Mouse (Mus musculus) adrenal gland, postnatal 36 days (tissue): ENCODE results near the gene Defa37. TPM values are rescaled to one million over a fixed set of nuclear protein-coding genes. Genes with fewer than 3 reads are reported as not detected.
"Not testable (repeated sequence)": the region's sequence is repeated elsewhere in the genome, so short reads cannot be mapped to it uniquely, and the experiment has no call there.

ENCODE experiments used
- DNase-seq, 2 experiments: peaks; one replicate each; pipeline ENCODE4 v3.0.0; 2021; ENCODE audit warnings: mixed read lengths in 1 of 2
- long read RNA-seq, 2 experiments: library from polyadenylated mRNA; stranded (forward); transcript quantifications; one replicate each; pipeline ENCODE4 v2.0.0; 2021; ENCODE audit warnings: borderline sequencing depth in 2 of 2
- total RNA-seq, 2 experiments: library from RNA; stranded (reverse); gene quantifications; 2 replicates each; pipeline ENCODE4 v1.2.3; 2021

The Defa37 gene
- not detected for total RNA-seq
- long read RNA-seq, experiment 1: 0 reads
- long read RNA-seq, experiment 2: 0 reads

GRCm38 (mm10) chr8:21565086-21565485 lies at the start of gene Defa37:
Gene Defa37, plus strand, starts transcription at chr8:21565386.
- DNase-seq: not testable (repeated sequence)

- DNase-seq: not testable (repeated sequence)
Measured at GRCm38 (mm10) chr8:21528732-21529131, 36.5 kb upstream of the Defa37 start, which contains the start of gene Defa32. Gene Defa32, plus strand, starts transcription at chr8:21529032.

- DNase-seq: not testable (repeated sequence)
Measured at GRCm38 (mm10) chr8:21582706-21583105, 17.5 kb downstream of the Defa37 start, which contains the start of gene Defa28. Gene Defa28, plus strand, starts transcription at chr8:21583006.

GRCm38 (mm10) chr8:21594408-21594807 lies 29.2 kb downstream of the Defa37 start, which contains the start of gene Gm7861:
Gene Gm7861, minus strand, starts transcription at chr8:21594508.
- DNase-seq: not testable (repeated sequence)

Other genes starting within 250 kb of the Defa37 start
- gene Defa27, start 249.8 kb upstream of the Defa37 start, total RNA-seq: not detected
- not detected for gene Defa29, start 238.4 kb upstream of the Defa37 start, total RNA-seq
- not detected for gene Defa2, start 186.9 kb upstream of the Defa37 start, total RNA-seq
- gene Defa33, start 173.6 kb upstream of the Defa37 start, total RNA-seq: not detected
- not detected for gene Defa36, start 138.0 kb upstream of the Defa37 start, total RNA-seq
- gene Gm7849, start 108.8 kb upstream of the Defa37 start, total RNA-seq: not detected
- not detected for gene Defa20, start 56.1 kb upstream of the Defa37 start, total RNA-seq
- gene Defa32, start 36.4 kb upstream of the Defa37 start, total RNA-seq: not detected
- not detected for gene Defa28, start 17.6 kb downstream of the Defa37 start, total RNA-seq
- gene Gm7861, start 29.1 kb downstream of the Defa37 start, total RNA-seq: not detected
- not detected for gene Defa26, start 52.8 kb downstream of the Defa37 start, total RNA-seq
- not detected for gene Defa17, start 90.4 kb downstream of the Defa37 start, total RNA-seq
- not detected for gene Defa34, start 100.4 kb downstream of the Defa37 start, total RNA-seq
- gene AY761184, start 138.3 kb downstream of the Defa37 start, total RNA-seq: not detected
- not detected for gene Defa24, start 169.1 kb downstream of the Defa37 start, total RNA-seq